Mouse (Mus musculus) forebrain, embryonic 11.5 days (tissue): ENCODE data around the gene Cenph. TPM values are rescaled to one million over a fixed set of nuclear protein-coding genes. Genes with fewer than 3 reads are reported as not detected.
"Not testable (repeated sequence)": the region's sequence is repeated elsewhere in the genome, so short reads cannot be mapped to it uniquely, and the experiment has no call there.

ENCODE experiments used
- ATAC-seq: fragments of 200-750 bp; cut with Nextera tagmentation; replicated peaks from 2 replicates; pipeline ENCODE4 v1.8.0; 2017; ENCODE audit warnings: moderate TSS enrichment; ENCODE audit not compliant: low FRiP score
- DNase-seq: peaks from one replicate; pipeline ENCODE4 v3.0.0-alpha.2; 2017; ENCODE audit warnings: low spot score
- H3K27ac ChIP-seq: fragments of 300-500 bp; sonication (generic); 2 replicates; pipeline ENCODE4 v1.5.1; 2014; ENCODE audit warnings: low read depth, low read length
- H3K27me3 ChIP-seq: fragments of 300-500 bp; sonication (generic); 2 replicates; pipeline ENCODE4 v1.6.1; 2014; ENCODE audit warnings: mild to moderate bottlenecking, low read length, mixed read lengths; ENCODE audit not compliant: control insufficient read depth, insufficient read depth
- H3K36me3 ChIP-seq: fragments of 300-500 bp; sonication (generic); 2 replicates; pipeline ENCODE4 v1.6.1; 2014; ENCODE audit warnings: mild to moderate bottlenecking, low read length, moderate library complexity, mixed read lengths; ENCODE audit not compliant: control insufficient read depth, insufficient read depth
- H3K4me1 ChIP-seq: fragments of 300-500 bp; sonication (generic); replicated peaks from 2 replicates; pipeline ENCODE4 v1.6.1; 2014; ENCODE audit warnings: low read length, mixed read lengths; ENCODE audit not compliant: control insufficient read depth, insufficient read depth
- H3K4me2 ChIP-seq: fragments of 300-500 bp; sonication (generic); 2 replicates; pipeline ENCODE4 v1.6.1; 2014; ENCODE audit warnings: low read depth, mild to moderate bottlenecking, low read length, moderate library complexity, mixed read lengths; ENCODE audit not compliant: severe bottlenecking
- H3K4me3 ChIP-seq: fragments of 300-500 bp; sonication (generic); 2 replicates; pipeline ENCODE4 v1.5.1; 2014; ENCODE audit warnings: low read depth, low read length
- H3K9ac ChIP-seq: fragments of 300-500 bp; sonication (generic); 2 replicates; pipeline ENCODE4 v1.6.1; 2014; ENCODE audit warnings: low read length
- H3K9me3 ChIP-seq: fragments of 300-500 bp; sonication (generic); 2 replicates; pipeline ENCODE4 v1.6.1; 2016; ENCODE audit warnings: low read length, mixed read lengths; ENCODE audit not compliant: control insufficient read depth
- WGBS: fragments of 180-500 bp; shearing (Covaris S2); extraction: QIAGEN DNeasy Blood & Tissue Kit; methylation state at CpG from one replicate; pipeline ENCODE4 v1.1.7; 2014; 5-methylcytosine and 5-hydroxymethylcytosine counted together
- polyA plus RNA-seq: library from polyadenylated mRNA; unstranded; fragments of >200 nt; fragmentation: Nextera tagmentation; extraction: Ambion mirVana; gene quantifications from 2 replicates; pipeline ENCODE4 v1.2.1, GENCODE M21; 2014

Gene Cenph
- polyA plus RNA-seq, 1 experiment from 2014 or later: 65.1 TPM

DNA sequence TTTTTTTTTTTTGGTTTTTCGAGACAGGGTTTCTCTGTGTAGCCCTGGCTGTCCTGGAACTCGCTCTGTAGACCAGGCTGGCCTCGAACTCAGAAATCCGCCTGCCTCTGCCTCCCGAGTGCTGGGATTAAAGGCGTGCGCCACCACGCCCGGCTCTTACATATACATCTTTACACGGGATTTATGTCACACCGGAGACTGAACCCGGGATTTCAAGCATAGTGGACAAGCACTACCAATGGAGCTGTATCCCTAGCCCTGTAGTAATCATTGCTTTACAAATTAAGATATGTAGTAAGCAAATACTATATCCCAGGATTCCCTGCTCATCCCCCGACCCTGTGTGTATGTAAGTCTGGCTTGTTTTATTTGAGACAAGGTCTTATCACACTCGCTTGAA is 12.4 kb upstream of the Cenph start:
- not testable (repeated sequence) for ATAC-seq, H3K4me3 ChIP-seq, H3K4me2 ChIP-seq, H3K9me3 ChIP-seq, DNase-seq, H3K27ac ChIP-seq, H3K27me3 ChIP-seq, H3K9ac ChIP-seq, H3K36me3 ChIP-seq
- WGBS: 96% methylated on average over 10 of the region's 14 CpGs
- H3K4me1 ChIP-seq: peaks cover 16% of the 10 kb centered on the region; the same call in 1 of the 2 replicates

DNA sequence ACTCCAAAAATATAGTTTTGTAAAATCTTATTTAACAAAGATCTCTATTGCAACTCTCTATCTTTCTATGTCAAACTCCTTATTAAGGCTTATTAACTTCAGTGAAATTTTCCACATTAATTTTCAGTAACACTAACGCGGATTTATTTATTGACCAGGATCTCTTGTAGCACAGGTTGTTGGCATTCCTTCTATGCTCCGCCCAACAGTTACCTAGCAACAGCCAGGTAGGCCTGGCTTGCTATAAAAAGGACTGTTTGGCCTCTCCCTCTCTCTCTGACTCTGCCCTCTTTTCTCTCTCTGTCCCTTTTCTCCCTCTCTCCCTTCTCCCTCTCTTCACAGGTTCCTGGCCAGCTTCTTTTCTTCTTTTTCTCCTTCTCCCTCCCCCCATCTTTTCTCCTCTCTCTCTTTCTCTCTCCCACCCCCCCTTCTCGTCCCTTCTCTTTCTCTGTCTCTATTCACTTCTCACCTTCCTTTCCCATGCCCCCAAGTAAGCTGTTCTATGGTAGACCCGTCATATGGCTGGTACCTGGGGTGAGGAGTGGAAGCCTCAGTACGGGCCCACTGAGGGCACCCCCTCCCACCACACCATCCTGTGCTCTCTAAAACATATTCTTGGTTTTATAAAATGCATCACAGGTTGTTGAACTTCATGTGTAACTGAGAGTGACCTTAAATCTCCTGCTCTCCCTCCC is 11.8 kb upstream of the Cenph start:
- no peaks in the 10 kb centered on the region for H3K9me3 ChIP-seq
- peaks cover 16% of the 10 kb centered on the region; the same call in 1 of the 2 replicates for H3K4me1 ChIP-seq
- no peak overlapping the region for H3K4me3 ChIP-seq
- peaks cover 3% of the 10 kb centered on the region; the same call in 1 of the 2 replicates for H3K36me3 ChIP-seq
- no peak overlapping the region for H3K27ac ChIP-seq
- H3K9ac ChIP-seq: no peak overlapping the region
- no peak for DNase-seq
- WGBS: 71% methylated on average over 6 of the region's 6 CpGs
- no peaks in the 10 kb centered on the region for H3K27me3 ChIP-seq
- ATAC-seq: no peak
- H3K4me2 ChIP-seq: no peak overlapping the region

DNA sequence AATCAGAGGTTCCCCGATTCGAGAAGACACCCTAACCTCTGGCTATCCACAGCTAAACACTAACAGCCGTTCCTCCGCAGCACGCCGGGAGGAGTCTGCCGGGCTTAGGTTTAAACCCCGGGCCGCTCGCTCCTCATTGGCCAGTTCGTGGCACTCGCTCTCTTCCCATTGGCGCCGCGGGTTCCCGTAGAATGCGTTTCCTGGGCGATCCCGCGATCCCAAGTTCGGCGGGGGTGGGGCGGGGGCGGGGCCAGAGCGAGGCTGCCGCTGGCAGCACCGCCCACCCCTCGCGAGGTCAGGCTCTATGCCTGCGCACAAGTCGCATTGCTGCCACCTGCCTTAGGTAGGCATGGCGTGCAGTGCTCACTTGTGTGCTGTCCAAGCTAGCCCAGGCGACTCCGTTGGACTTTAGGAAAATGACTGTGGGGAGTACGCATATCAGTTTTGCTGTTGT is 10.7 kb upstream of the Cenph start, which contains the start of gene Ccnb1:
Ccnb1 (minus strand) TSS at position 157 of the 454 bp plus-strand sequence.
- Histone ChIP-seq H3K4me3 (peak within 1 kb of the TSS; percentile 91), H3K27me3 (no peaks in the 10 kb centered on the region), H3K9ac (peak within 1 kb of the TSS; percentile 95), H3K36me3 (peaks cover 6% of the 10 kb centered on the region; the same call in 1 of the 2 replicates), H3K4me1 (peaks cover 16% of the 10 kb centered on the region; the same call in 1 of the 2 replicates), H3K4me2 (peak within 1 kb of the TSS; percentile 55), H3K27ac (peak within 1 kb of the TSS; percentile 53), H3K9me3 (no peaks in the 10 kb centered on the region)
- under 1% methylated on average over 35 of the region's 35 CpGs for WGBS
- peak; percentile 99 for DNase-seq
- peak; percentile 98 for ATAC-seq

DNA sequence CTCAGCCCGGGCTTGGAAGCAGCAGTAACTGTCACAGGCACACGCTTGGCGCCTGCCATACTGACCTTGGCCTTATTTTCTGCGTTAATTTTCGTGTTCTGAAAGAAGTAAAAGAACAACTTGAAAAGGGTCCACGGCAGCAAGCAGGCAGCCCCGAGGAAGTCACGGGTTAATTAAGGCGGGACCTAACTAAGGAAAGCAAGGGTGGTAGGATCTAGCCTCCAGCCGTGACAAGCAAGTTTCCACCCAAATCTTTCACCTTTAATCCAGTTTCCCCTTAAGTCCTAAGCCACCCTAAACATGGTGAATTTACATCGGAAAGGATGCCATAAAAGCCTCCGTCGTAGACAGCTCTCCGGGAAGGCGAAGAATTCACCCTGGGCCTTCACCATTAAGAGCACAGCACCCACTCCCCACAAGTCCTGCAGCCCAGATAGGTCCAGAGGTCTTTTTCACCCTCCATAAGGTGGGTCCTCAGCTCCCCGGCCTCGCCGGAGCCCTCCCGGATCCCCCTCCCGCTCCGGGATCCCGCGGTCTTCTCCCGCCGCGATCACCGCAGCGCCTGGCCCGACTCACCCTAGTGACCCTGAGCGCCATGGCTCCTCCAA is 10.2 kb upstream of the Cenph start:
- WGBS: 1% methylated on average over 24 of the region's 30 CpGs
- ATAC-seq: peak; percentile 61

DNA sequence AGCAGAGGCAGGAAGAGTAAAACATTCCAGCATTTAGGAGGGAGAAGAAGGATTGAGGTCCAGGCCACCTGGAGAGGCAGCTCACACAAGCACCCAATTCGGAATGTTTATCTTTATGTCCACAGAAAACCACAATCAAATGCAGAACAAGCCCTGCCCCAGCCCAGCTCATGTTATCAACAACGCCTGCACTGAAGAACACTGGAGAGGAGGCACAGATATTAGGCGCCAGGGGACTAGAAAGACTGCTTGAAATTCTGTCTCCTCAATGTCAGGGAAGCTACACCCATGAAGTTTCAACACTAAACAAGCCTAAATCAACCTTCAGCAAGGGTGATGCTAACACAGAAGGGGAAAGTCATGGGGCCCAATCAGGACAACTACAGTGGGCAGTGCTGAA is 1.8 kb upstream of the Cenph start:
- no peaks in the 10 kb centered on the region for H3K27me3 ChIP-seq
- H3K36me3 ChIP-seq: peaks cover 8% of the 10 kb centered on the region; the same call in 1 of the 2 replicates
- ATAC-seq: no peak
- no peak overlapping the region for H3K27ac ChIP-seq
- no peaks in the 10 kb centered on the region for H3K9me3 ChIP-seq
- H3K4me2 ChIP-seq: no peak overlapping the region
- 83% methylated on average over 3 of the region's 3 CpGs for WGBS
- 0 out of 2 replicates have a peak, but pooled peaks cover 2% of the 10 kb centered on the region for H3K4me1 ChIP-seq
- DNase-seq: no peak
- no peak overlapping the region for H3K4me3 ChIP-seq
- no peak overlapping the region for H3K9ac ChIP-seq

More for the DNA sequence above, 10.2 kb upstream of the Cenph start:
- Histone ChIP-seq H3K4me1 (peaks cover 16% of the 10 kb centered on the region; the same call in 1 of the 2 replicates), H3K36me3 (peaks cover 6% of the 10 kb centered on the region; the same call in 1 of the 2 replicates), H3K4me3 (peak overlapping the region; percentile 91), H3K9me3 (no peaks in the 10 kb centered on the region), H3K4me2 (peak overlapping the region; percentile 55), H3K9ac (peak overlapping the region; percentile 95), H3K27ac (peak overlapping the region; percentile 53), H3K27me3 (no peaks in the 10 kb centered on the region)
- DNase-seq: peak; percentile 53

DNA sequence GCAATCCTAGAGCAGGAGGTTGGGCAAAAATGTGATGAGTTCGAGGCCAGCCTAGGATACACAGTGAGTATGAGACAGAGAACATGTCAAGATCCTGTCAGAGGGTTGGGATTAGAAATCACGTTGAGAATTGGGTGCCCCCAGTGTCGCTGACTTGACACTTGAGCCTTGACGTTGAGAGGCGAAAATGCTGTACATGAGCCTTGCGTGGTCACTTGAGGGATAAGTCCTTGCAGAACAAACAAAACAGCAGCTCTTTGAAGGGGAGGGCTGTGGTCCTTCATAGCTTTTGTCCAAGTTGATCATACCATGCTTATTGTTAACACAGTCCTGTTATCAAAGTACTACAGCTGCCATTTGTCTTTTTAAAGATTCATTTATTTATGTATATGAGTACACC is 1.0 kb upstream of the Cenph start:
- Histone ChIP-seq H3K4me3 (no peak overlapping the region), H3K9me3 (no peaks in the 10 kb centered on the region), H3K4me1 (0 out of 2 replicates have a peak, but pooled peaks cover 2% of the 10 kb centered on the region), H3K36me3 (peaks cover 6% of the 10 kb centered on the region), H3K9ac (no peak overlapping the region), H3K27ac (no peak overlapping the region), H3K4me2 (no peak overlapping the region), H3K27me3 (no peaks in the 10 kb centered on the region)
- 68% methylated on average over 6 of the region's 6 CpGs for WGBS
- ATAC-seq: 0 out of 2 replicates have a peak, but pooled peaks have one; percentile 8
- DNase-seq: no peak

DNA sequence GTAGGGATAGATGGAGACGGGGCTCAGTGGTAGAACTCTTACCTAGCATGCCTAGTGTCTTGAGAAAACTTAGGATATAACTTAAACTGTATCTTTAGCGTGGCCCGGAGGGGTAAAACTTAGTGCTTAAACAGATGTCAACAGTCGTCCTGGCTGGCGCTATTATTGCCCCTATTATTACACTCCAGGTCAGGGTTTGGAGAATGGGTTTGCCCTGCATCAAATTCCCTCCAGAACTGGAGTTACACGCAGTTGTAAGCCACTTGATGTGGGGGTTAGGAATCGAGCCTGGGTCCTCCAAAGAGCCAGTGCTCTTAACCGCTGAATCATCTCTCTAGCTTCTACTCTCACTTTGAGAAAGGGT is 339 bp upstream of the Cenph start:
- 0 out of 2 replicates have a peak overlapping the region, but pooled peaks have one; percentile 3 for H3K27ac ChIP-seq
- H3K27me3 ChIP-seq: no peaks in the 10 kb centered on the region
- H3K9me3 ChIP-seq: no peaks in the 10 kb centered on the region
- peak; percentile 25; the same call in 1 of the 2 replicates for ATAC-seq
- no peak for DNase-seq
- peak overlapping the region; percentile 75 for H3K4me2 ChIP-seq
- peak overlapping the region; percentile 80 for H3K4me3 ChIP-seq
- peak overlapping the region; percentile 72; the same call in 1 of the 2 replicates for H3K9ac ChIP-seq
- 0 out of 2 replicates have a peak, but pooled peaks cover 2% of the 10 kb centered on the region for H3K4me1 ChIP-seq
- H3K36me3 ChIP-seq: peaks cover 5% of the 10 kb centered on the region
- 20% methylated on average over 8 of the region's 8 CpGs for WGBS

DNA sequence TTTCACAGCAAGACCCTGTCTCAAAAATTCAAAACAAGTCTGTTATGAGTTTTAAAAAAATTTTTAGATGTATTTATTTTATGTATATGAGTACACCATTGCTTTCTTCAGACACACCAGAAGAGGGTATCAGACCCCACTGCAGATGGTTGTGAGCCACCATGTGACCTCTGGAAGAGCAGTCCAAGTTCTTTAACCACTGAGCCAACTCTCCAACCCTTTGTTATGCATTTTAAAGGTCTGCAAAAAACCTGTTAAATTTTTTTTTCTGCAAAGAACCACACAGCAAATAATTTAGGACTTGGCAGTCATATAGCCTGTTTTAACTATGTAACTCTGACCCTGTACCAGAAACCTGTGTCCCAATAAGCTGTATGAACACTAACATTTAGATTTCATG is 995 bp downstream of the Cenph start:
- Histone ChIP-seq H3K9me3 (no peaks in the 10 kb centered on the region), H3K4me1 (0 out of 2 replicates have a peak, but pooled peaks cover 2% of the 10 kb centered on the region), H3K9ac (peak overlapping the region; percentile 72), H3K27ac (no peak overlapping the region), H3K27me3 (no peaks in the 10 kb centered on the region), H3K4me3 (peak overlapping the region; percentile 80), H3K36me3 (peaks cover 6% of the 10 kb centered on the region), H3K4me2 (peak overlapping the region; percentile 75)
- DNase-seq (no peak), ATAC-seq (no peak)
